ENCODE assay signal across 8 mouse cellular contexts in genomic region chr11:97308806-97309450, GRCm38 (mm10). TPM values are rescaled to one million over a fixed set of nuclear protein-coding genes. Genes with fewer than 3 reads are reported as not detected.
DNase-seq lines count a peak whose midpoint lies in the region; ATAC-seq and TF ChIP-seq lines count a peak whose summit lies in the region.

No protein-coding gene starts in this region.

- no peak for TF ChIP-seq RAD21 in MEL (IDR thresholded peaks at IDR 0.05; ENCODE audit: low read depth, low read length)

- H3K36me3 ChIP-seq in heart, embryonic 15.5 days: no peaks in the 10 kb centered on the region
- H3K36me3 ChIP-seq in MEL (ENCODE audit: control insufficient read depth in 1 of 2, insufficient read depth in 2 of 2, low read length in 2 of 2): peaks cover 0 to 9% of the 10 kb centered on the region in 2 experiments; a peak in 2 of 4 replicates
- H3K36me3 ChIP-seq in hindbrain, embryonic 14.5 days (replicated peaks; ENCODE audit: control insufficient read depth, insufficient read depth): no peaks in the 10 kb centered on the region
- no peaks in the 10 kb centered on the region for H3K36me3 ChIP-seq in midbrain, embryonic 12.5 days

- DNase-seq in heart, adult 11 months: no peak
- peak; percentile 78 for DNase-seq in MEL (ENCODE audit: low read depth, low spot score)
- no peak for DNase-seq in hindbrain, embryonic 14.5 days (ENCODE audit: low spot score)
- no peak for DNase-seq in embryo, embryonic 11 days
- no peak for DNase-seq in urinary bladder, postnatal 25 days (ENCODE audit: low spot score)

- H3K27me3 ChIP-seq in heart, embryonic 15.5 days: no peaks in the 10 kb centered on the region
- H3K27me3 ChIP-seq in MEL (ENCODE audit: control insufficient read depth in 1 of 2, insufficient read depth in 2 of 2, low read length in 2 of 2): no peaks in the 10 kb centered on the region
- H3K27me3 ChIP-seq in hindbrain, embryonic 14.5 days (ENCODE audit: control insufficient read depth, insufficient read depth, low read length): no peaks in the 10 kb centered on the region
- peaks cover 15% of the 10 kb centered on the region for H3K27me3 ChIP-seq in midbrain, embryonic 12.5 days

- no peak for ATAC-seq in heart, embryonic 15.5 days (replicated peaks; ENCODE audit: insufficient number of reproducible peaks, insufficient read depth, low FRiP score, low read depth)
- no peak for ATAC-seq in hindbrain, embryonic 14.5 days (ENCODE audit: low FRiP score)
- ATAC-seq in midbrain, embryonic 12.5 days (ENCODE audit: low FRiP score, low read depth): no peak
- ATAC-seq in frontal cortex, adult (ENCODE audit: low TSS enrichment): no peak

- no peak for TF ChIP-seq CTCF in MEL (IDR thresholded peaks at IDR 0.05 in 2 of 3, conservative IDR thresholded peaks at IDR 0.05 in 1 of 3; ENCODE audit: control insufficient read depth in 1 of 3, insufficient read depth in 1 of 3, low read depth in 2 of 3, low read length in 3 of 3, poor library complexity in 1 of 3, severe bottlenecking in 1 of 3)

- H3K9me3 ChIP-seq in heart, embryonic 15.5 days (replicated peaks): no peaks in the 10 kb centered on the region
- no peaks in the 10 kb centered on the region for H3K9me3 ChIP-seq in MEL (replicated peaks; ENCODE audit: insufficient read depth, low read length)
- no peaks in the 10 kb centered on the region for H3K9me3 ChIP-seq in hindbrain, embryonic 14.5 days (ENCODE audit: control insufficient read depth, low read length)
- H3K9me3 ChIP-seq in midbrain, embryonic 12.5 days: no peaks in the 10 kb centered on the region

- H3K9ac ChIP-seq in heart, embryonic 15.5 days: peak overlapping the region; percentile 59; the same call in 1 of the 2 replicates
- H3K9ac ChIP-seq in MEL (ENCODE audit: control insufficient read depth, low read depth, low read length, poor library complexity, severe bottlenecking): peak overlapping the region; percentile 64
- no peak overlapping the region; the same call in 1 of the 2 replicates for H3K9ac ChIP-seq in hindbrain, embryonic 14.5 days
- H3K9ac ChIP-seq in midbrain, embryonic 12.5 days (replicated peaks): no peak overlapping the region

- TF ChIP-seq POLR2A in MEL (IDR thresholded peaks at IDR 0.05; ENCODE audit: control insufficient read depth in 1 of 2, insufficient read depth in 1 of 2, low read depth in 1 of 2, low read length in 2 of 2, poor library complexity in 1 of 2): 0 out of 4 replicates have a peak, but pooled peaks of 1 of the 2 experiments have one; percentile 9

- H3K4me3 ChIP-seq in heart, embryonic 15.5 days: peak overlapping the region; percentile 56
- H3K4me3 ChIP-seq in MEL (ENCODE audit: control insufficient read depth in 1 of 2, insufficient read depth in 1 of 2, low read depth in 2 of 2, low read length in 2 of 2): peak overlapping the region; percentile 48 to 67
- H3K4me3 ChIP-seq in hindbrain, embryonic 14.5 days (replicated peaks; ENCODE audit: low read length): 0 out of 2 replicates have a peak overlapping the region, but pooled peaks have one; percentile 35
- H3K4me3 ChIP-seq in midbrain, embryonic 12.5 days: no peak overlapping the region

- 28% methylated on average over 3 of the region's 3 CpGs for WGBS in heart, embryonic 15.5 days
- WGBS in hindbrain, embryonic 14.5 days: 53% methylated on average over 3 of the region's 3 CpGs
- 54% methylated on average over 3 of the region's 3 CpGs for WGBS in midbrain, embryonic 12.5 days

- TF ChIP-seq EP300 in MEL (IDR thresholded peaks at IDR 0.05; ENCODE audit: low read depth in 1 of 2, low read length in 2 of 2): peak in 1 of 2 experiments; percentile 31; a peak in 1 of 4 replicates

- H3K79me2 ChIP-seq in MEL (ENCODE audit: control insufficient read depth, insufficient read depth, low read length, poor library complexity): no peaks in the 10 kb centered on the region; the same call in 1 of the 2 replicates

- H3K4me2 ChIP-seq in heart, embryonic 15.5 days: peak overlapping the region; percentile 86
- H3K4me2 ChIP-seq in hindbrain, embryonic 14.5 days (replicated peaks): peak overlapping the region; percentile 75
- peak overlapping the region; percentile 69 for H3K4me2 ChIP-seq in midbrain, embryonic 12.5 days (replicated peaks)

- peaks cover 31% of the 10 kb centered on the region for H3K4me1 ChIP-seq in heart, embryonic 15.5 days (replicated peaks)
- H3K4me1 ChIP-seq in MEL (ENCODE audit: control insufficient read depth in 1 of 2, insufficient read depth in 2 of 2, low read length in 2 of 2): peaks cover 3 to 12% of the 10 kb centered on the region in 2 experiments; a peak in 3 of 4 replicates
- H3K4me1 ChIP-seq in hindbrain, embryonic 14.5 days (replicated peaks; ENCODE audit: control insufficient read depth, insufficient read depth, low read length): peaks cover 19% of the 10 kb centered on the region
- peaks cover 24% of the 10 kb centered on the region for H3K4me1 ChIP-seq in midbrain, embryonic 12.5 days

- peak overlapping the region; percentile 92 for H3K27ac ChIP-seq in heart, embryonic 15.5 days
- peak overlapping the region; percentile 68 for H3K27ac ChIP-seq in MEL (ENCODE audit: control insufficient read depth, low read depth, low read length)
- H3K27ac ChIP-seq in hindbrain, embryonic 14.5 days: no peak overlapping the region
- no peak overlapping the region for H3K27ac ChIP-seq in midbrain, embryonic 12.5 days (replicated peaks)

TF ChIP-seq in MEL, 35 proteins besides CTCF, POLR2A, EP300 and RAD21:
- TF ChIP-seq UBTF (IDR thresholded peaks at IDR 0.05; ENCODE audit: borderline replicate concordance, insufficient read depth, low read depth, low read length) (no peak), BHLHE40 (IDR thresholded peaks at IDR 0.05; ENCODE audit: borderline replicate concordance, low read depth, low read length) (0 out of 2 replicates have a peak, but pooled peaks have one; percentile 13), CHD2 (IDR thresholded peaks at IDR 0.05; ENCODE audit: low read length) (no peak), ELF1 (IDR thresholded peaks at IDR 0.05; ENCODE audit: low read depth, low read length) (0 out of 2 replicates have a peak, but pooled peaks have one; percentile 11), E2F4 (IDR thresholded peaks at IDR 0.05; ENCODE audit: borderline replicate concordance, low read depth, low read length) (no peak), ZNF384 (IDR thresholded peaks at IDR 0.05; ENCODE audit: low read depth, low read length) (no peak; the same call in 1 of the 2 replicates)
TF ChIP-seq in MEL: peak in this region for 2.

RNA-seq across cellular contexts. Expression of gene Mrpl45, which starts 6.6 kb away (rescaled TPM):
- 53.4 and 54.4 TPM in 2 replicates for polyA plus RNA-seq in heart, embryonic 15.5 days (2015; fragmentation: Nextera tagmentation; extraction: Ambion mirVana)
- total RNA-seq in MEL (2012; rRNA removed): 72.7 and 74.5 TPM in 2 replicates
- 10 to 100 TPM in 1 of 2 experiments, not detected in 1; 65.0 TPM for polyA plus RNA-seq in MEL (2012; ENCODE audit: insufficient read depth in 1 of 2, insufficient read length in 2 of 2, low read depth in 1 of 2, low replicate concordance in 2 of 2, missing spikeins in 1 of 2)
- 32.8 and 37.3 TPM in 2 replicates for polyA plus RNA-seq in hindbrain, embryonic 14.5 days (2014; fragmentation: Nextera tagmentation; extraction: Ambion mirVana)
- 43.2 and 46.5 TPM in 2 replicates for polyA plus RNA-seq in midbrain, embryonic 12.5 days (2016; fragmentation: Nextera tagmentation; extraction: Ambion mirVana)

RNA-seq across cellular contexts. Expression of gene Npepps, which starts 28.5 kb away (rescaled TPM):
- 90.4 and 90.7 TPM in 2 replicates for polyA plus RNA-seq in heart, embryonic 15.5 days (2015; fragmentation: Nextera tagmentation; extraction: Ambion mirVana)
- 20.5 and 28.1 TPM in 2 replicates for total RNA-seq in MEL (2012; rRNA removed)
- 10 to 100 TPM in 1 of 2 experiments, not detected in 1; 41.6 TPM for polyA plus RNA-seq in MEL (2012; ENCODE audit: insufficient read depth in 1 of 2, insufficient read length in 2 of 2, low read depth in 1 of 2, low replicate concordance in 2 of 2, missing spikeins in 1 of 2)
- polyA plus RNA-seq in hindbrain, embryonic 14.5 days (2014; fragmentation: Nextera tagmentation; extraction: Ambion mirVana): 132 and 144 TPM in 2 replicates
- 134 and 144 TPM in 2 replicates for polyA plus RNA-seq in midbrain, embryonic 12.5 days (2016; fragmentation: Nextera tagmentation; extraction: Ambion mirVana)

RNA-seq across cellular contexts. Expression of gene Gpr179, which starts 42.9 kb away (rescaled TPM):
- polyA plus RNA-seq in heart, embryonic 15.5 days (2015; fragmentation: Nextera tagmentation; extraction: Ambion mirVana): 0.05 and 0.10 TPM in 2 replicates
- total RNA-seq in MEL (2012; rRNA removed): under 0.01 and 0.04 TPM in 2 replicates
- under 1 TPM in 1 of 2 experiments, not detected in 1; 0.01 TPM for polyA plus RNA-seq in MEL (2012; ENCODE audit: insufficient read depth in 1 of 2, insufficient read length in 2 of 2, low read depth in 1 of 2, low replicate concordance in 2 of 2, missing spikeins in 1 of 2)
- polyA plus RNA-seq in hindbrain, embryonic 14.5 days (2014; fragmentation: Nextera tagmentation; extraction: Ambion mirVana): 0.23 and 0.50 TPM in 2 replicates
- polyA plus RNA-seq in midbrain, embryonic 12.5 days (2016; fragmentation: Nextera tagmentation; extraction: Ambion mirVana): 0.13 and 0.18 TPM in 2 replicates

RNA-seq across cellular contexts. Expression of gene Socs7, which starts 53.4 kb away (rescaled TPM):
- 3.0 and 3.5 TPM in 2 replicates for polyA plus RNA-seq in heart, embryonic 15.5 days (2015; fragmentation: Nextera tagmentation; extraction: Ambion mirVana)
- total RNA-seq in MEL (2012; rRNA removed): 18.7 and 21.0 TPM in 2 replicates
- 10 to 100 TPM in 1 of 2 experiments, not detected in 1; 19.3 TPM for polyA plus RNA-seq in MEL (2012; ENCODE audit: insufficient read depth in 1 of 2, insufficient read length in 2 of 2, low read depth in 1 of 2, low replicate concordance in 2 of 2, missing spikeins in 1 of 2)
- polyA plus RNA-seq in hindbrain, embryonic 14.5 days (2014; fragmentation: Nextera tagmentation; extraction: Ambion mirVana): 6.4 and 6.7 TPM in 2 replicates
- polyA plus RNA-seq in midbrain, embryonic 12.5 days (2016; fragmentation: Nextera tagmentation; extraction: Ambion mirVana): 9.3 and 9.4 TPM in 2 replicates

Comparison
In these comparisons a context has a peak if more than half of its experiments do, and no peak if none do; other contexts are left out.
1. H3K27ac ChIP-seq: peak in heart, embryonic 15.5 days (single experiment) and MEL (single experiment); none in hindbrain, embryonic 14.5 days (single experiment) and midbrain, embryonic 12.5 days (single experiment).
2. H3K9ac ChIP-seq: peak in heart, embryonic 15.5 days (single experiment) and MEL (single experiment); none in hindbrain, embryonic 14.5 days (single experiment) and midbrain, embryonic 12.5 days (single experiment).
3. Peak in every context shown above with its lines, with median percentiles within 50 percentile points of each other: H3K4me2 ChIP-seq.